Mouse (Mus musculus): Measurements from ENCODE around the gene Slc44a3.

Gene Slc44a3

DNA sequence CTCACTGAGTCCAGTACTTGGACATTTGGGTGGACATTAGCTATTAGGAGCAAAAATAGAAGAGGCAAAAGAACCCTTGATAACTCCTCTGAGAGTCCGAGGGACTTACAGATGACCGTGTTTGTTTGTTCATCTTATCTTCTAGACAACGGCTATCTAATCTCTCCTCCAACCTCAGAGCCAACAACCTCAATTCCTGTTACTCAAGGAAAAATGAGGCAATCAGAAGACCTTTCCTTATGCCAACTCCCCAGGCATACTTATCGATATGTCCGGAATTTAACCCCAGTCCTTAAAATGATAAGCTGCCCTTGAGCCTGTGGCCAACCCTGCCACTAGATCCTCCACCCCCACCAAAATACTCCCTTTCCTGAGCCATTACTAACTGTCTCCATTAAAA is 31.5 kb downstream of the Slc44a3 start:
- DNase-seq (ENCODE audit: low read depth): no peak

DNA sequence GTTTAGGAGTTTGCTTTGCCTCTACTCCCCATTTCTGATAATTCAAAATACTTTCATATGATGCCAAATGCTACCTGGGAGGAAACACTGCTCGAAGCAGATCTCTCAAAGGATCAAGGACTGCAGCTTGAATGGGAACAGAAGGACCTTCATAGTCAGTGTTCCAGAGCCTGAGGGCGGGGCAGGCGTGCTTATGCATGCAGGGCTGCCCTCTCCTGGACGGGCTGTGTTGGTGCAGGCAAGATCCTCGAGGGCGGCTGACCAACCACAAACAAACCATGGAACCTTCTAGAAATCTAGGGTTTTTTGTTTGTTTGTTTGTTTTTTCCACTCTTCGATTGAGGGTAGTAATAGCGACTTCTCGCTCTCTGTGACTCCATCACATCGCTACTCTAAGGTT is 32.0 kb downstream of the Slc44a3 start:
- DNase-seq (ENCODE audit: low read depth): peak; percentile 67

DNA sequence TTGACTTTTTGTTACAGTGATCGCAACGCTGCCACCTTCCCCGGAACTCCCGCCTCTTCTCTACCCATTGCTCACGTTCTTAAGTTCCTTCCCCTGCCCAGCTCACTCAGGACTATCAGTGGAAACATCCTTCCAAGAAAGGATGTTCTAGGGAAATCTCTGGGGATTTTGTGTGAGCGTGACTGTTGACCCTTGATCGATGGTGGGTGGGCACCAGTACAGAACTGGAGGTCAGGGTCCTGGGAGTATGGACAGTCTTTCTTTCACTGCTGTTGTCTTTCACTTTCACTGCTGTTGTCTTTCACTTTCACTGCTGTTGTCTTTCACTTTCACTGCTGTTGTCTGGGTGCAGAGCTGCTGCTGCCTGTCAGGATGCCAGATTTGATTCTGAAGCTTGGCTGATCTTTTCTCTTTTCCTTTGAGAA is 38.2 kb downstream of the Slc44a3 start:
- DNase-seq (ENCODE audit: low read depth): peak; percentile 40

DNA sequence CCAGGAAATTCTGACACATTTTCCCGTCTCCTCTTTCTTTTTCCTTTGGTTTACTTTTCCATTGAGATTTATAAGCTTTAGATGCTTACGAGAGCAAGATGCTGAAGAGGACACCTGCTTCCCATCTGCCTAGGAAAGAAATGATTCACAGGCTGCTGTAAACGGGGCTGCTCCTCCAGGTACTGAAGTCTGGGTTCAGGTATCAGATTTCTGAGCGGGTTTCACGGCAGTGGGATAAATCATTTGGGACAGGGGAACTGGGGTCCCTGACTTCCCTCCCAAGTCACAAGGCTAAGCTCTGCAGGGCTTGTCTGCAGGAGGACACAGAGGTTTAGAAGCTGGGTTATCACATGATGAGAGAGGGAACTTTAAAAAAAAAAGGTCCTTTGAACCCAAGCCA is 40.2 kb downstream of the Slc44a3 start:
- no peak for DNase-seq (ENCODE audit: low read depth)

DNA sequence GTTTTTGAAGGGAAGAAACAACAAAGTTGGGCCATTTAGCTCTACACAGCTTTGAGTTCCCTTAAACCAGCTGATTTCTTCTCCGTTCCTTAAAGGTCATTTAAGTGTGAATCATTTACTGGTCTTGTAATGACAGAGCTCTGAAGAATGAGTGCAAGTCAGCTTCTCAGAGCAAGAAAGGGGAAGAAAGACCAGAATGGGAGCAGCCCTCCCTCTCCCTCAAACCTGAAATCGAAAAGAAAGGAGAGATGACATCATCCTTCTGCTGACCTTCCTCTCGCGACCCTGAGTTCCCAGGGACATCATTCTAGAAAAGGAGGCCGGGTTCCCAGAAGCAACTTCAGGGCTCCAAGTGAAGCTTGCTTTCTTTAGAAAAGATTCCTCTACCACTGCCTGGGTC is 41.3 kb downstream of the Slc44a3 start:
- peak; percentile 31 for DNase-seq (ENCODE audit: low read depth)

DNA sequence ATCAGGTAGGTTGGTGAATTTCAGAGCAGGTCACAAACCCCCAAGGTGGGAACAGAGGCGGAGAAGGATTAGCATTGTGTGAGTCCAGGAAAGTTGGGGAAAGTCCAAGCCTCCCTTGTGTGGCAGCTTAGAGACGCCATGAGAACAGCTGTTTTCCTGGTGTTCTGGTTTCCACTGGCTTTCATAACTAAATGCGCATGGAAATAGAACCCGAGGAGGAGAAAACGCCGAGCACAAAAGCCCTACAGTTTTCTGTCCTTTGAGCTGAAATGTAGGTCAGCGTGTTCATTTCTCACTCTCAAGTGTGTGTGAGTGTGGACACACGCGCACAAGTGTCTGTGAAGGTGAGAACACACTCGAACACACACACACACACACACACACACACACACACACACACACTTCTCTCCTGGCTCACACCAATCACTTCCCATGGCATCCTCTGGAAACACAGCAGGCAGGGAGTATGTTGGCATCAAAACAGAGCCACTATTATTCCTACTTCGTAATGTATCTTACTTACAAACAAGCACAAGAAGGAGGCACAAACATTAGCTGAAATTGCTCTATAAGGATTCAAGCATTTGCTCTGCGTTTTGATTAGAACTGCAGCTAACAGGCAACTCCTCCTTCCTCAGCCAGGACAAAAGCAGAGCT is 42.6 kb downstream of the Slc44a3 start:
- no peak for DNase-seq (ENCODE audit: low read depth)

DNA sequence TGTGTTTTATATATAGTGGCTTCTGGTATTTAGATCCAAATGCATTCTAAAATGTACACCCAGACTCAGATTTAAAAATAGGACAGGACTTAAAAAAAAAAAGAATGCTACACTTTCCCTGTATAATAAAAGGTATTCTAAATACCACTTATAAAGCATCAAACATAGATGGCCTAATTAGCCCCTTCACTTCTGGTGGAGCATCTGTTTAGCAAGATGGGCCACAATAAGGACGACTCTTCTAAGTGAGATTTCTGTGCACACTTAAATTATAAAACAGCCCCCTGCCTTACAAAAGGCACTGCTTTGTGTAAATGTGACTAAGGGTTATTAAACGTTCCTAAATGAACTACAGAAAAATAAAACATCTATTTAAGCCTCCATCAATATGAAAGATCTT is 47.0 kb downstream of the Slc44a3 start:
- DNase-seq (ENCODE audit: low read depth): no peak

DNA sequence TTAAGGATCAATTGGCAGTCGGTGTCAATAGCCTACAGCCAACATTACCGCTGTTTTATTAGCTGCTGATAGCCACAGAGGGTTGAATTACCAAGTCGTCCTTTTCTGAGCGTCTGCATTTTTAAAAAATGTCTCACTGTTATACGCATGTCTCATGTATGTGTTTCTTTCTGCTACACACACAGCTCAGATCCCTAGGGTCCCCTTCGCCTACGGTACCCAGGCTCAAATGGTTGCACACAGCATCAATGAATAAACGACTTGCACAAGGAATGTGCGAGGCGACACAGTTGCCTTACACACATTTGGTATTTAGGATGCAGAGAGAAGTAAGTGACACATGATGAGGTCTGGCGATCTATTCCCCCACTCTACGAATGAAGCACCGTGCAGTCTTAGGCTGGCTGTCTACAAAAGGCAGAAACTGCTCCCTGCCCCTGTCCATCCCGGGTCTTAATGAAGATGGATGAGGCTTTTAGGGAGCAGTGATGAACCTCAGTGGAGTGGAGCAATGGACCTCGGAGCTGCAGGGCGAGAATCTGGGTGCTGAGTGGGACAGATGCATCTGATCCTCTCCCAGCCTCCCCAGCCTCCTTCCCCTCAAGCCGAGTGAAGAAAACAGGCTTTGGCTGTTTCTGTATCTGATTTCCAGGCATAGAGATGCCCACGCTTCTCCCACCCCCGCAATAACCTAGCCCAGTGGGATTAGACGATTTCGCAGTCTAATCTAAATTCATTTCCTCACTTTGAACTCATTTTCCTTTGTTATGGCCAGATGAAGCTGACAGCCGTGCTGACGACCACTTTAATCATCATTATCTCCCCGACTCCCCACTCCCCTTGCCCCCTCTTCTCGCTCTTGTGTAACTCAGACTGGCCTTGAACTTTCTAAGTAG is 48.7 kb downstream of the Slc44a3 start:
- no peak for DNase-seq (ENCODE audit: low read depth)

DNA sequence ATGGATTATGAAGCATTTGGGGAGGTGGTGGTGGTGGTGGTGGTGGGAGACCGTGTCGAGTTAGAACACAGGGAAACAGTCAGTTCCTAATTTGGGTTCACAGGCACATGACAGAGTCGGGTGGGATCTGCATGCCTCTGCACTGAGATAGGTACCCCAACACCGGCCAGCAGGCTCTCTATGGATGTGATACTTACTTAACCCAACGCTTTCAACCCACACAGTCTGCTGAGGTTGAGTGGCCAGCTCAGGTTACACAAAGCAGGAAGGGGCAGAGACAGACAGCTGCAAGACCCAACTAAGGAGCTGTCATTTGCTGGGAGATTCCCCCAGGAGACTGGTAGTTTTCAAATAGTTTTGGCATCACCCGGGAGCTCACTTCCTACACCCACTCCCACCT is 50.6 kb downstream of the Slc44a3 start:
- no peak for DNase-seq (ENCODE audit: low read depth)

DNA sequence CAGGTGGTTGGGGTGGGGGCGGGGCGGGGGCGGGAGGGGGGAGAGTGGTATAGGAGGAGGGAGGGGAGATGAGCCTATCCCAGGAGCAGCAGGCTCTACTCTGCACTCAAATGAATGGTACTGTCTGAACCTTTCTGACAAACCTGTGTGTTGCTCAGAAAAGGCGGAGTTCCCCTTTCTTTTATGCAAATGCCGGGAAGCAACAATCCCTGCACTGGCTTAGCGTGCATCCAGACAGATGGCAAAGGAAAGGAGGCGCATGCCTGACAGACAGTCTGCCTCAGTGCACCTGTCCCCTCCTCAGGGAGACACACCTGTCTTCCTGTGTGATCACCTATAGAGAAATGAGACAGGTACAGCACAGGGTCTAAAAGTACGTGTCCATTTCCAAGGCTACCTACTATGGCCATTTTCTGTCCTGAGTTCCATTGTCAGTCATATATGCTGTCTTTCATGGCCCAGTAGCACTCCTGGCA is 51.2 kb downstream of the Slc44a3 start:
- DNase-seq (ENCODE audit: low read depth): no peak

DNA sequence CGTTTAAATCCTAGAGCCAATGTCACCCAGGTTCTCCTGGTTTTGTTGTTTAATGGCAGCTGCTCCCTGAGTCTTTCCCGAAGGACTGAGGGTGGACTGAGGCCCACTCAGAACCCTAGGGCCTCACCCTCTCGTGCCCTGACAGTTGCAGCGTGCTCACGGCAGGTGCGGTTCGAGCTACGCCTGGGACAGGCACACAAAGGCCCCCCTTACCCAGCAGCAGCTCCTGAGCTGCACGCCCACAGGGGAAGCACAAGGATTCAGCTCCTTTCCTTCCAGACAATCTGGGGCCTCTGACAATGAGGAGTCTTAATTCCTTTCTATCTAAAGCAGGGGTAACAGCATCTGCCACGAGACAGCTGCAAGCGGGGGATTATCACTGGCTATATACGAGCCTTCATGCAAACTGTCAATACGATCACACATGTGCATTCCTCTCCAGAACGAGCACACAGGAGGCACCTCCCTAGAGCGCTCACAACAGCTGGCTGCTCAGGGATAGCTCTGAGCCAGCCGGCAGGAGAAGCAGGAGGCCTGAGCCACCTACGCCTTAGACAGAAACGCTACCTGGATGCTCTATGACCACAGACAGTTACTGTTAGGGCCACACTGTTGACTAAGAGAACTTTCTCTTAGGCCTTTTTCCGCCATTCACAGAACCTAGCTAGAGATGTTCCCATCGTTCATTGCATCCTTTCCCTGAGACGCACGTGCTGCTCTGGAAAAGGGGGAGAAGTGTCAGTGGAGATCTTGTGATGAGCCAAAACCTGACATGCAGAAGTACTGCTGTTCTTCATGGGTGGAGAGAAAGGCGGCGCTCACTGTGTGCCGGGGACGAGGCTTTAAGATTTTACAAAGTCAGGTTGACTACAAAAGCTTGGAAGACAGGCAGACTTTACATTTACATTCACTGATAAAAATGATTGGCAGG is 51.9 kb downstream of the Slc44a3 start:
- DNase-seq (ENCODE audit: low read depth): no peak

DNA sequence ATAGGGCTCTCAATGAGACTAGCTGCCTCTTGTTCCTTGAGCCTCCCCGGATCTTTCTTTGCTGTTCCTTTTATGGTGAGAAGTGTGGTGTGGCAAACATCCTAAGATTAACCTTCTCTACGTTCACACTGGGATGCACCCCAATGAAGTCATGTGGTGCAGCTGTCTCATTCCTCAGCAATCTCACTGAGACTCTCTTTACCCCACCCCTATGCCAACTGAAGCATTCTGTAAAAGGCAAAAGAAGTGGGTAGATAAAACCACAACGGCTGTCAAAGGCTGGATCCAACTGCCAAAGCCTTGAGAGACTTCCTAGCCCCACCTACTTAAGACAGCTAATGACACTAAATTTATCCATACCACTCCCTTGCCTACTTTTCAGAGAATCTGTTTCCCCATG is 57.5 kb downstream of the Slc44a3 start:
- DNase-seq (ENCODE audit: low read depth): peak; percentile 66

DNA sequence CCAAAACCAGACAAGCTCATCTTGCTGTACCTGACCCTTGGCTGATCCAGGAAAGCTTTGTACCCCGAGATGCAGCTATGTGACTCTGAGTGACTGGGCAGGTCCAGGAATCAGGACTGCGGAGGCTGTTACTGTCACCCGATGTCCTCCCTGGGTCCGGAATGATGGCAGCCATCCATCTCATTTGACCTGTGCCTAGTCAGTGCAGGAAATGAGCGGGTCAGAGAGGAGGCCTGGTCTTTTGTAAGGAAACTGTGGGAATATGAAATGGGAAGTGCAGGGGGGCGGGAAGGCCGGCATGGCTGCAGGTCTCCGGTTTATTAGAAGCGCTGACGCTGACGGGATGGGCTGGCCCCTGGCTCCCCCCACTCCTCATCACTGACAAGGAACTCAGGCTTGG is 60.5 kb downstream of the Slc44a3 start:
- no peak for DNase-seq (ENCODE audit: low read depth)

DNA sequence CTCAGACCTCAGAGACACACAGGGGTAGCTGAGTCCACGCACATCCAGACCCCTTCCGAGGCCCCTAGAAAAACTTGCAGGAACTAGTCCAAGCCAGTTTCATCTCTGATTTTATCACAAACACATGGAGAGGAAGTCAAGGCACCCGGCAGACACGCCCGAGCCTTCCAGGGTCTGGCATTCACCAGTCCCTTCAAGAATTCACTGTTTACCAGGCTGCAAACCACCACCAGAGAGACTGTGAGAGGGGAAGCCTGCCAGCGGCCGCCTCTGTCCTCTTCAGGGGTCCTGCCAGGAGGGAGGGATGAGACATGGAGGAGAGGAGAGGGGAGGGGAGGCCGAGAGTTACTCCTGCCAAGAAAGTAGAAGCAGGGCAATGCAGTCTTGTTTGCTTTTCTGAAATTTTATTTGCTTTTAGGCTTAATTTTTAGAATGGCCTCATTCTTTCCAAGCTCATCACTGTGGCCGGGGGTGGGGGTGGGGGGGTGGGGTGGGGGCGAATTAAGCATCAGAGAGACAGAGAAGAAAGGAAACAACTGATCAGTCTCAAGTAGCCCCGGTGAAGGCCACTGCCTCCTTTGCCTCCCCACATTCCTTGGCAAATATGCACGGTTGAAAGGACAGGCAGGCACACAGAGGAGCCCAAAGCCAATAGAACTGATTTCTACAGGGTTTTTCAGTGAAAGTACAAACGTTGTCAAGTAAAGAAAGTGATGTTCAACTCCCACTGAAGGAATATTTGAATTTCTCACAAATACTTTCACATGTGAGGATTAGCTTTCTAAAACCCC is 62.8 kb downstream of the Slc44a3 start:
- DNase-seq (ENCODE audit: low read depth): no peak

DNA sequence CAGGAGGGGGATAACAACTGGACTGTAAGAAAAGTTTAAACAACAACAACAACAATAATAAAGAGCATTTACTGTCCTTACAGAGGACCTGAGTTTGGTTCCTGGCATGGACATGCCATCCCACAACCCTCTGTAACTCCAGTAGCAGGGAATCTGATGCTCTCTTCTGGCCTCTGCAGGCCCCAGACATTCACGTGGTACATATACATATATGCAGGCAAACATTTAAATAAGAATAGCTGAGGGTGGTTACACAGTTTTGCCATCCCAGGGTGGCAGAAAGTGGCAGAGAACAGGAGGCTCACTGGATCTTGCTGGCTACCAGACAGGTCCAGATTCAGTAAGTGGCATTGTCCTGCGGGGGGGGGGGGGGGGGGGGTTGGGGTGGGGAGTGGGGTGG is 64.1 kb downstream of the Slc44a3 start:
- DNase-seq (ENCODE audit: low read depth): no peak

DNA sequence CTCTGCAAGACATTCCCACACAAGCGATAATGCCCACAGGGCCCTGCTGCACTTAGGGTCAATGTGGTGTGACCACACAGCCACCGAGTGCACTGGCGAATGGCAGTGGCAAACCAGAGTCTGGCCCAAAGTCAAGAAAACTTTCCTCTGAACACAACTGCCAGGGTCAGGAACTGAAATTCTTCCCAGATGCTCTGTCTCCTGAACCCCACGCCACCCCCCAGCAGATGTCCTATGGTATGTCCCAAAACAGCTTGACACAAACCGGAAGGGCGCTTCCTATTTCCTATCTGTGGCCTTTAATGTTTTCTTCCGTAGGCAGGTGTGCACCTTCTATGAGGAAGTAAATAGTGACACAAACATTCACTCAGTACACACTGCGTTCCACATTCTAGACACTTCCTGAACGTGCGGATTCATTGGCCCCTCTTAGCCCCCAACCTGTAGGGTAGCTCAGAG is 65.1 kb downstream of the Slc44a3 start:
- DNase-seq (ENCODE audit: low read depth): peak; percentile 46

DNA sequence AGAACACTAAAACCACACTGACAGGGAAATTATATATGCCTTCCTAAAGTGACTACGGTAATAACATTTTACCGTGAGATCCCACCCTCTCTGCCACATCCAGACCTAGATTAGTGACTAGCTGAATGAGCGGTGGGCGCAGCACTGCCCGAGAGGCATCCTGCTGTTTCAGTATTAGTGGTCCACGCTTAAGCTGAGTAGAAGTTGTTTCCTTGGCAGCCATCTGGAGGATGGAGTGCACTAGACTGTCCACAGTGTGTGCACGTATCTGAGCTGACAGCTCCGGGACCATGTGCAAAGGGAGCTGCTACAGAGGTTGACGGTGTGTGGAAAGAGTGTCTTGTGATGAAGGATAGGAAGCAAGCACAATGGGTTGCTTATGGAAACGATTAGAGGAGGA is 66.4 kb downstream of the Slc44a3 start:
- no peak for DNase-seq (ENCODE audit: low read depth)

DNA sequence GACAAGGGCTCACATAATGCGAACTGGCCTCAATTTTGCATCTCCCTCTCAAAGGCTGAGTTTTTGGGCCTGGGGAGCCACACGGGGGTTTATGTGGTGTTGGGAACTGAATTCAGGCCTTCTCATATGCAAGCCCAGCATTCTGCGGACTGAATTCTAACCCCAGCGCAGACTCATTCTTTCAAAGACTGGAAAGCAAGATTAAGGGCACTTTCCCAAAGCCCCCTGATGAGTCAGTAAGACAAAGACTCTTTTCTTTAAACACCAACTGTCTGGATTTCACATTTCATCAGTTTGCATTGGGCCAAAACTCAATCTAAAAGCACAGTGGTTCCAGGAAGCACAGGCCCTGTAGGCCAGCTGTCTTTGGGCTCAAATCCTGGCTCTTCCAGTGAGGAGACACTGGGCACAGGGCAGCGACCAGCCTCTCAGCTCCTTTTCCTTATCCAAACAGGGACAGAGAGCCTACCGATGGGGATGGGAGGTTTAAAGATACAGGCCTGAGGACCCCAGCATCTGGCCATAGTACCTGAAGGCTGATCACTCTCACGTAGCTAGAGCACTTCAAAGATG is 67.4 kb downstream of the Slc44a3 start:
- DNase-seq (ENCODE audit: low read depth): no peak

DNA sequence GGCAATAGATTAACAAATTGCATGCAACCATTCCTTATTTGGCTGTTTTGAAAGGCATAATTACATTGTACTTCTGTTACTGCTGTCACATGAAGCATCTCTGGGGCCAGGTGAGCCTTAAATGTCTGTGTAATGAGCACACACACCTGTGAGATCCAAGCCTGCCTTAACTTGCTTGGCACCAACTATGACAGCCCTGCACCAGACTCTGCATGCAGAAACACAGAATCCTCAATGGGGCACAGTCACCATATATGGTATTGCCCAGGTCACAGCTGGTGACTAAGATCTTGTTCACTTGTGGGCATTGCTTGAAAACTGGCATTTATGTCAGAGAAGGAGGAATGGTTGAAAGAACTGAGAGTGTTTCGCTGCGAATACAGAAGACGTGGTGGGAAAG is 69.4 kb downstream of the Slc44a3 start:
- no peak for DNase-seq (ENCODE audit: low read depth)

DNA sequence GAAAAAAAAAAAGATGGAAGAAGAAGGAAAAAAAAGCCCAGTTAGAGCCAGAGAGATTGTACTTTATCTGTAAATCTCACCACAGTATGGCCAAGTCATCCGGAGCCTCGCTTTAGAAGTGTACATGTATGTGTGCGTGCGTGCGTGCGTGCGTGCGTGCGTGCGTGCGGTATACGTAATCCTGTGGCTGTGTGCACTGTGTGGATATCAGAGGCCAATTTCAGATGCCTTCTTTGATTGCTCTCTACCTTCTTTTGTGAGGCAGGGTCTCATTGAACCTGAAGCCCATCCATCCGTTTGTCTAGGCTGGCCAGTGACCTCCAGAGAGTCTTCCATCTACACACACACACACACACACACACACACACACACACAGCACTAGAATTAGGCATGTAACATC is 70.7 kb downstream of the Slc44a3 start:
- no peak for DNase-seq (ENCODE audit: low read depth)
